8 mouse cellular contexts compared by ENCODE assay signal in genomic region chr1:181257585-181258555, GRCm38 (mm10). TPM values are rescaled to one million over a fixed set of nuclear protein-coding genes. Genes with fewer than 3 reads are reported as not detected.
DNase-seq lines count a peak whose midpoint lies in the region; ATAC-seq lines count a peak whose summit lies in the region.

No protein-coding gene starts in this region.

- H3K27me3 ChIP-seq in forebrain, embryonic 12.5 days = peaks cover 11% of the 10 kb centered on the region; the same call in 1 of the 2 replicates
- H3K27me3 ChIP-seq in forebrain, embryonic 16.5 days (replicated peaks; ENCODE audit: control insufficient read depth, insufficient read depth, low read length) = no peaks in the 10 kb centered on the region; the same call in 1 of the 2 replicates
- H3K27me3 ChIP-seq in heart, embryonic 14.5 days (ENCODE audit: control insufficient read depth, insufficient read depth, low read length) = no peaks in the 10 kb centered on the region
- H3K27me3 ChIP-seq in limb, embryonic 13.5 days = peaks cover 9% of the 10 kb centered on the region; the same call in 1 of the 2 replicates
- no peaks in the 10 kb centered on the region for H3K27me3 ChIP-seq in stomach, embryonic 15.5 days (replicated peaks)

- H3K4me1 ChIP-seq in forebrain, embryonic 12.5 days = peaks cover 39% of the 10 kb centered on the region
- H3K4me1 ChIP-seq in forebrain, embryonic 16.5 days (replicated peaks; ENCODE audit: control insufficient read depth, insufficient read depth, low read length) = peaks cover 21% of the 10 kb centered on the region
- peaks cover 31 to 42% of the 10 kb centered on the region in 2 experiments for H3K4me1 ChIP-seq in heart, embryonic 14.5 days (ENCODE audit: control insufficient read depth in 2 of 2, insufficient read depth in 2 of 2, low read length in 2 of 2)
- H3K4me1 ChIP-seq in limb, embryonic 13.5 days = peaks cover 61% of the 10 kb centered on the region
- peaks cover 34% of the 10 kb centered on the region for H3K4me1 ChIP-seq in stomach, embryonic 15.5 days

- peak overlapping the region; percentile 71 for H3K4me2 ChIP-seq in forebrain, embryonic 12.5 days
- H3K4me2 ChIP-seq in forebrain, embryonic 16.5 days (ENCODE audit: low read length) = no peak overlapping the region
- H3K4me2 ChIP-seq in heart, embryonic 14.5 days (ENCODE audit: low read length) = peak overlapping the region; percentile 67
- 0 out of 2 replicates have a peak overlapping the region, but pooled peaks have one; percentile 79 for H3K4me2 ChIP-seq in limb, embryonic 13.5 days (replicated peaks)
- peak overlapping the region; percentile 89 for H3K4me2 ChIP-seq in stomach, embryonic 15.5 days

- H3K9me3 ChIP-seq in forebrain, embryonic 12.5 days = no peaks in the 10 kb centered on the region
- no peaks in the 10 kb centered on the region for H3K9me3 ChIP-seq in forebrain, embryonic 16.5 days (ENCODE audit: control insufficient read depth, low read length)
- H3K9me3 ChIP-seq in heart, embryonic 14.5 days (ENCODE audit: control insufficient read depth, low read length) = no peaks in the 10 kb centered on the region
- H3K9me3 ChIP-seq in limb, embryonic 13.5 days = no peaks in the 10 kb centered on the region
- H3K9me3 ChIP-seq in stomach, embryonic 15.5 days = no peaks in the 10 kb centered on the region

- no peak overlapping the region for H3K9ac ChIP-seq in forebrain, embryonic 12.5 days
- no peak overlapping the region for H3K9ac ChIP-seq in forebrain, embryonic 16.5 days (replicated peaks; ENCODE audit: low read depth, low read length)
- peak overlapping the region; percentile 57; the same call in 1 of the 2 replicates for H3K9ac ChIP-seq in heart, embryonic 14.5 days (ENCODE audit: low read length)
- no peak overlapping the region for H3K9ac ChIP-seq in limb, embryonic 13.5 days
- no peak overlapping the region for H3K9ac ChIP-seq in stomach, embryonic 15.5 days

- H3K27ac ChIP-seq in forebrain, embryonic 12.5 days = peak overlapping the region; percentile 75; the same call in 1 of the 2 replicates
- H3K27ac ChIP-seq in forebrain, embryonic 16.5 days (ENCODE audit: low read length) = no peak overlapping the region
- peak overlapping the region; percentile 29 to 70 for H3K27ac ChIP-seq in heart, embryonic 14.5 days (replicated peaks in 1 of 2; ENCODE audit: control insufficient read depth in 1 of 2, insufficient read depth in 1 of 2, low read depth in 2 of 2, low read length in 2 of 2)
- H3K27ac ChIP-seq in limb, embryonic 13.5 days = no peak overlapping the region
- peak overlapping the region; percentile 94 for H3K27ac ChIP-seq in stomach, embryonic 15.5 days

- no peak for ATAC-seq in forebrain, embryonic 12.5 days (ENCODE audit: low FRiP score)
- ATAC-seq in forebrain, embryonic 16.5 days = no peak
- no peak for ATAC-seq in heart, embryonic 14.5 days (ENCODE audit: insufficient number of reproducible peaks, insufficient read depth, low FRiP score, low read depth)
- no peak for ATAC-seq in limb, embryonic 13.5 days (ENCODE audit: low FRiP score, low read depth)
- ATAC-seq in stomach, embryonic 15.5 days (ENCODE audit: insufficient read depth, low FRiP score, low read depth) = no peak

- no peaks in the 10 kb centered on the region for H3K36me3 ChIP-seq in forebrain, embryonic 12.5 days (replicated peaks)
- no peaks in the 10 kb centered on the region for H3K36me3 ChIP-seq in forebrain, embryonic 16.5 days (ENCODE audit: control insufficient read depth, insufficient read depth)
- H3K36me3 ChIP-seq in heart, embryonic 14.5 days (ENCODE audit: control insufficient read depth, insufficient read depth, low read length) = no peaks in the 10 kb centered on the region
- H3K36me3 ChIP-seq in limb, embryonic 13.5 days = no peaks in the 10 kb centered on the region
- no peaks in the 10 kb centered on the region for H3K36me3 ChIP-seq in stomach, embryonic 15.5 days

- DNase-seq in adrenal gland, postnatal 4 days (ENCODE audit: low spot score in 2 of 2) = peak; percentile 19 to 43
- DNase-seq in Muller cell, postnatal 12 days (ENCODE audit: inconsistent ontology term) = no peak
- DNase-seq in layer of hippocampus, postnatal 10 days (ENCODE audit: low spot score in 2 of 2) = no peak

- 76% methylated on average over 20 of the region's 20 CpGs for WGBS in forebrain, embryonic 12.5 days
- WGBS in forebrain, embryonic 16.5 days = 80% methylated on average over 20 of the region's 20 CpGs
- 63% methylated on average over 20 of the region's 20 CpGs for WGBS in heart, embryonic 14.5 days
- 68% methylated on average over 20 of the region's 20 CpGs for WGBS in limb, embryonic 13.5 days
- WGBS in stomach, embryonic 15.5 days = 63% methylated on average over 20 of the region's 20 CpGs

- no peak overlapping the region for H3K4me3 ChIP-seq in forebrain, embryonic 12.5 days (replicated peaks)
- H3K4me3 ChIP-seq in forebrain, embryonic 16.5 days (replicated peaks; ENCODE audit: low read length) = no peak overlapping the region
- H3K4me3 ChIP-seq in heart, embryonic 14.5 days (ENCODE audit: control insufficient read depth in 1 of 2, insufficient read depth in 1 of 2, low read depth in 1 of 2, low read length in 2 of 2) = no peak overlapping the region
- H3K4me3 ChIP-seq in limb, embryonic 13.5 days = no peak overlapping the region
- no peak overlapping the region for H3K4me3 ChIP-seq in stomach, embryonic 15.5 days (replicated peaks)

RNA-seq across cellular contexts. Expression of gene Wdr26, which starts 46.1 kb away (rescaled TPM):
- polyA plus RNA-seq in forebrain, embryonic 12.5 days (2016; fragmentation: Nextera tagmentation; extraction: Ambion mirVana) = 46.7 and 48.8 TPM in 2 replicates
- polyA plus RNA-seq in forebrain, embryonic 16.5 days (2015; fragmentation: Nextera tagmentation; extraction: Ambion mirVana) = 30.7 and 32.0 TPM in 2 replicates
- total RNA-seq in adrenal gland, postnatal 4 days (2021) = 100 to 1,000 TPM; 162 to 186 TPM
- 46.6 and 47.7 TPM in 2 replicates for polyA plus RNA-seq in heart, embryonic 14.5 days (2014; fragmentation: Nextera tagmentation; extraction: Ambion mirVana)
- polyA plus RNA-seq in limb, embryonic 13.5 days (2015; fragmentation: Nextera tagmentation; extraction: Ambion mirVana) = 40.5 and 44.4 TPM in 2 replicates
- polyA plus RNA-seq in stomach, embryonic 15.5 days (2015; fragmentation: Nextera tagmentation; extraction: Ambion mirVana) = 32.6 and 33.3 TPM in 2 replicates
- 100 to 1,000 TPM; 129 to 138 TPM for total RNA-seq in layer of hippocampus, postnatal 10 days (2021)

Comparison
In these comparisons a context has a peak if more than half of its experiments do, and no peak if none do; other contexts are left out.
1. H3K27ac ChIP-seq: peak in forebrain, embryonic 12.5 days (single experiment), heart, embryonic 14.5 days (2 of 2) and stomach, embryonic 15.5 days (single experiment); none in forebrain, embryonic 16.5 days (single experiment) and limb, embryonic 13.5 days (single experiment).
2. DNase-seq: peak in adrenal gland, postnatal 4 days (2 of 2); none in Muller cell, postnatal 12 days (single experiment) and layer of hippocampus, postnatal 10 days (0 of 2).